Mouse (Mus musculus): ENCODE measurements around the gene Tanc2.

The Tanc2 gene

GRCm38 (mm10) chr11:105836344-105836891 is 246.6 kb downstream of the Tanc2 start:
- DNase-seq (ENCODE audit: low spot score), result no peak

DNA sequence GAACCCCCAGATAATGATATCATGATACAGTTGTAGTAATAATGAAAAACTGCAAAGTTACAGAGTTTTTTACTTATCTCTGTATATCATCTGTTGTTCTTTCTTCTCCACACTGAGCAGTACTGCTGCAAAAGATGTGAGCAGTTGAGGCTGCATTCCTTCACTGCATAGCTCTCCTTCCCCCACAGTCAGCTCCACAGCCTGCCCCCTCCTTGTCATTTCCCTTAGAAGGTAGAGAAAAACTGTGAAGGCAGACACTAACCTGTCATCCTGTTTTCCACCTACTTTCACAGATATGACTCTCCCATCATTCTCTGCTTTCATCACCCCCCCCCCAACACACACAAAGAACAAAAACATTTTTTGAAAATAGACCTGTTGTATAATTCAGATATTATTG is 248.2 kb downstream of the Tanc2 start:
- DNase-seq (ENCODE audit: low spot score), result no peak

DNA sequence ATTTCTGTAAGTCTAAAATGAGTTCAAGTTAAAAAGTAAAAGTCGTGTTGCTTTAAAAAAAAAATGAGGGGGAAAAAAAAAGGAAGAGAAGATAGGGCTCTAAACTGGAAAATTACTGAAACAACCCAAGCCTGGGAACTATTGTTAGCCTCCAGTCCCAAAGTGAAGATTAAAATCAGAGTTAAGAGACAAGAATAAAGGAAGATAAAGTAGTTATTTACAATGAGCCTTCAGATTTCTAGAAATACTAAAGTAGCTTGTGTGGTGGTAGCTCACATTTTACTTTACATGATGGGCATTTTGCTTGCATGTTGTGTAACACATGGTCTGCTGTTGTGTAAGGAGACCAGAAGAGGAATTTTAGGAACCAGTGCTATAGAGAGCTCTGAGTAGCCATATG is 256.1 kb downstream of the Tanc2 start:
- no peak for DNase-seq (ENCODE audit: low spot score)

- no peak for DNase-seq (ENCODE audit: low spot score)
Measured at GRCm38 (mm10) chr11:105855504-105855903, 265.7 kb downstream of the Tanc2 start.

DNA sequence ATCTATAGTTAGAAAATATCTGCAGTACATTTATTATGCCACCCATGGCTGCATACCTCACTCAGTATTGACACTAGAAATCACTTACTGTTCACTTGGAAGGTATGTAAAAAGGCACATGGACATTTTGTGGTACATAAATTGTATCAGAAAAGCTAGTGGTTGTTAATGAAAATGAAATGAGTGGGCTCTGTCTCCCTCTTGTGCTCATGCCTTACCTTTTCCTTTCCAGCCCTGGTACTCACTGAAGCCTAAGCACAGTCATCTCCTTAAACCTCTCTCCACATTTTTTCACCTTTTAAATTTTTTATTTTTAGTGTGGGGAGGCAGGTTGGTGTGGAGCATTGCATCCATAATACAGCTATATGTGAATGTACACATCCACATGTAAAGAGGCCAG is 268.3 kb downstream of the Tanc2 start:
- DNase-seq (ENCODE audit: low spot score), result no peak

DNA sequence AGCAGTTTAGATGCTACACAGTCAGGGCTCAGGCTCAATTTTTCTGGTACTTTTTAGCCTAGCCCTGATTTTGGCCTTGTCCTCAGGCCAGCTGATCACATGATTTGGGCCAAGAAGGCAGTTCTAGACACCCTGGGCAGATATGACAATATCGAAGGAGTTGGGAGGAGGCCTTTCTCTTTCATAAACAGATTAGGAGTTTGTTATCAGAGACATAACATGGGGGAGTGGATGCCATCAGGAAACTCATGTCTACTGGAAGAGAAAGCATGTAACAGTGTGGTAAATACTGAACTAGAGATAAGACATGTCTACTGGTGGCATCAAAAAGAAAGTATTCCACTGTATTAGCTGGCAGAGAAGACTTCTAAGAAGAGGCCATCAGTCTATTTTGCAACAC is 295.8 kb downstream of the Tanc2 start:
- DNase-seq (ENCODE audit: low spot score), result no peak

- no peak for DNase-seq (ENCODE audit: low spot score)
Measured at GRCm38 (mm10) chr11:105887281-105887680, 297.5 kb downstream of the Tanc2 start.

DNA sequence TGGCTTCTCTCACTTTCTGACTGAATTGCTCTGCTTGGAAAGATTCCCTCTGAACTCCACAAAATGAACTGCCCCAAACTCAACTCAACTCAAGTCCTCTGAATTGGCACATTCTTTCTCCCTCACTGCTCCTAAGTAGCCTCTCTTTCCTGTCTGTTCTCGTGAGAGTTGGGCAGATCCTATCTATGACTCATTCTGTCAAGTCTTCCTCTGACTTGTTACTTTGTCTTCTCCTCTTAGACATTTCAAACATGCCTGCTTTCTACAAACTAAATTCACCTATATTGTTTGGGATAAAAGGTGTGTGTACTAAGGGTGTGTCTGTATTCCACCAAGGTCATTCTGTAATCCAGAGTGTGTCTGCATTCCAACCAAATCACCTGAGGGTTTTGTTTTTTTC is 309.4 kb downstream of the Tanc2 start:
- DNase-seq (ENCODE audit: low spot score), result no peak

DNA sequence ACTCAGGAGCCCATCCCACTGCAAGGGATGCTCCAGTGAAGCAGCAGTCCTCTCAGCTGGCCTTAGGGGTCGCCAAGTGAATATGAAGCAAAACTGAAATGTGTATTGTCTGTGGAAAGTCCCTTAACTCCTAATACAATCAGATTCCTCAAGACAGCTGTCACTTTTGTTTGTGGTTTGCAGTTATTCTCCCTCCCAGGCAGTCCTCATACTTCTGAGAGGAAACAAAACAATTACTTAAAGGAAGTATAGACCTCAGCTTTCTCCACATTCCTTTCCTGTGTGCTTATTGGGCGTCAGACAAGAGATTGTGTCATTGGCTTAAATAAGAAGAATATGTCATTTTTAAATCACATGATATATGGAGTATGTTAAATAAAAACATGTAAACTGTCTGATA is 311.7 kb downstream of the Tanc2 start:
- no peak for DNase-seq (ENCODE audit: low spot score)

DNA sequence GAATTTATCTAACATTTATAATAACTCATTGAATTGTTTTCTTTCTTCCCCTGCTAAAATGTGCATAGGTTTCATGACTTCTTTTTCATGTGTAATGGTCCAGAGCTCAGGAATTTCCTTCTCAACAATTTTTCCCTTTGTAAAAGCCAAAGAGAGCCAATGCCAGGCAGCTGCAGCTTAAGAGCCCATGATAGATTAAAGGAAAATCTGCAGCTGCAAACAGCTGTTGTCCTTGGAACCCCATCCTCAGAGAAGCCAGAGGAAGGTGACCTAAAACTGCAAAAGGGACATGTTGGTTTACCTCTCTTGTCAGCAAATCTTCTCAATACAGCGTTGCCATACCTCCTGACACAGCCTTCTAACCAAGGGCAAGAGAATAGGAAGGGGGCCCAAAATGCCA is 313.2 kb downstream of the Tanc2 start:
- peak; percentile 25 for DNase-seq (ENCODE audit: low spot score)

DNA sequence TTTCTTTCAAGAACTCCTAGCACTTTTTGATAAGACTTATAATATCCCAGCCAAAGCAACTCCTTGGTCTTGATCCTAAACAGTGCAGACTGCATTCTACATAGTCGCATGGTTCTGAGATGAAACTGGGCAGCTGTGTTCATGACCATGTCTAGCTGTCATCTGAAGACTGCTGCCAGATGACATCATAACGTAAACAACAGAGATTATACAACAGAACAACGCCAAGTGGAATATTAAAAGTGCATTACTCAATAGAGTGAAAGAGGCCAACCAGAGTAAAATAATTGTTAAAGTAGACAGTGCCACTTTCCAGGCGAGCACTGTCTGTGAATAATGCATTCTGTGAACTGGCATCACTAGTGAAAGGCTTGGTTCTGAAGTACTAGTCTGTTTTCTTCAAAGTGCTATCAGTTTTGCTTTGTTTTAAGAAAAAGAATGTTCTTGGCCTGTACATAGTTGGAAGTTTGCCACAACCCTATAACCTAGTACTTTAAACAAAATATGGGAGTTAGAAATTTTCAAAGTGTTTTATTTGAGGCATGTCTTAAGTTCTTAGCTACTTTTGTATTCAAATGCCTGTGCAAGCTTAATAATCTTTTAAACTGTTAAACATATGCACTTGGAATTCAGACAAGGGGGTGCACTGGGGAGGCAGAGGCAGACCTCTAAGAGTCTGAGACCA is 315.9 kb downstream of the Tanc2 start:
- DNase-seq (ENCODE audit: low spot score), result peak; percentile 64

- DNase-seq (ENCODE audit: low spot score), result no peak
Measured at GRCm38 (mm10) chr11:105907381-105907780, 317.6 kb downstream of the Tanc2 start.

DNA sequence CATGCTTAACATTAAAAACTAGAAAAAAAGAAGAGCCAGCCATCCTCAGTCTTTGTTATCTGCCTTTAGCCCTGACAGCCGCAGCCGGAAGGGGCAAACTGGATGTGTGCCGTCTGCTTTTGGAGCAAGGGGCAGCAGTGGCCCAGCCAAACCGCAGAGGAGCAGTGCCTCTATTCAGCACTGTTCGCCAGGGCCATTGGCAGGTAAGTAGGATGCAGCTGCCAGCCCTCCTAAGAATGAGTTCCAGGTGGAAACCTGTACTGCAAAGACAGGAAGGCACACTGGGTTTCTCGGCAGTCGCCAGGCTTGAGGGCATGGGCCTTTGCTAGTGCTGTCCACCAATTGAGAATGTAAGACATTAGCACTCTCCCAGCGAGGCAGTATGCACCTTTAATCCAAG is 319.1 kb downstream of the Tanc2 start:
- DNase-seq (ENCODE audit: low spot score), result no peak

DNA sequence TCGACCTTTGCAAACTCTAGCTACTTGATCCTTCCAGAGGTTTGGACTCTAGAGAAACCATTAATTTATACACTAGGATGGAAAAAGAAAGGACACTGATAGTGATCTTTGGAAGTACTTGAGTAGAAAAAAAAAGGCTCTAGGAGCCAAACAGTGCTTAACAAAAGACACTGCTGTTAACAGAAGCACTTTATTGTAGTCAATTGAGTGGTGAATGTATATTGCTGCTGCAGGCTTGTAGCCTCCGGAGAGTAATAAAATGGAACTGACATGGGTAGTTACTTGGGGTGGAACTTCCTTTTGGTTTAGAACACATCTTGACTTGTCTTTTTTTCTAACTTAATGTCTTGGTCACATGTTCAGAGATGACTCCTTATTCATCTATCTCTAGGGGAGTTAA is 319.8 kb downstream of the Tanc2 start:
- no peak for DNase-seq (ENCODE audit: low spot score)

GRCm38 (mm10) chr11:105911149-105911548 is 321.4 kb downstream of the Tanc2 start:
- no peak for DNase-seq (ENCODE audit: low spot score)

DNA sequence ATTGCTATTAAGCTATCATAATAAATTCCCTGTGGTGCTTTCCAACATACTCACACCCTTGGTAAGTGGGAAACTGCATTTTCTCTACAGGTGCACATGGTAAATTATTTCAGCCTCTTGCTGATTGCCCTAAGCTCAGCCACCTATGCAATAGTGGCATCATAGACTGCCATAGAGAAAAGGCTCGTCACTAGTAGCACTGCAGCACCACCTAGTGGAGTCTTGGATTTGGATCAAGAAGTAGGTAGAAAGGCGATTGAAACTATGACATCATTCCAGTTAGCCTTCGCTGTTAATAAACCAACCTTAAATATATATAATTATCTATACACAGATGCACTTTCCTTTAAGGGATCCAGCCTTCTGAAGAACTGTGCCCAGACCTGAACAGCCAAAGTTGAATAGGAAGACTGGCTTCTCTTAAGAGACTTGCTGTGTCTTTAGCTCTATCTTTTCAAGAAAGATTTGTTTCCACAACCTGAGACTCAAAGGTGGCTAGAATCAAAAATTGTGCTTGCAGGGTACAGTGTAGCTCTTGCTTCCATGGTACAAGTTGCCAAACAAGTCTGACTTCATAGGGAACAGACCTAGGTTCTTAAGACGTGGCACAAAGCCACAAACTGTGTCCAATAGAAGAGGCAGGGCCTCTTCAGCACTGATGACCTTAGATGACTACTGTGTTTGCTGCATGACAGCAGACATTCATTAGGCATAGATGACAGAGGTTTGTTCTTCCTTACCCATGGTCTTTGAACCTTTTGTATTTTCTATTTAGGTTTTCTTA is 322.0 kb downstream of the Tanc2 start:
- DNase-seq (ENCODE audit: low spot score), result peak; percentile 77

DNA sequence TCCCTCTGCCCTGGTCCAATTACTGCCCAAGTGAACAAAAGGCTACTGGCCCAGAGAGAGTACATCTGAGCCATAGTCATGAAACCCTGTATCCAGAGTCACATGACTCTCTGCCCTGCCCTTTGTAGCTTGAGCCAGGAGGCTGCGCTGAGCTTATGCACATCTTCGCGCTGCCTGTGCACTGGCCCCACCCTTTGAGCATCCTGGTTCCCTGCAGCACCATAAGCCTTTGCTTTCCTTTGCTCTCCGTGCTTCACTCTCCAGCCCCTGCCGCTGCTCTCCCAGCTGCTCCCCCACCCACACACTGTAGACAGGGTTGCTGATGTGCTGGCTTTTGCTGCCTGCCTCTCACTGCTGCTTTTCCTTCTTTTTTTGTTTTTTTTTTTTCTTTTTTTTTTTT is 323.8 kb downstream of the Tanc2 start:
- no peak for DNase-seq (ENCODE audit: low spot score)

DNA sequence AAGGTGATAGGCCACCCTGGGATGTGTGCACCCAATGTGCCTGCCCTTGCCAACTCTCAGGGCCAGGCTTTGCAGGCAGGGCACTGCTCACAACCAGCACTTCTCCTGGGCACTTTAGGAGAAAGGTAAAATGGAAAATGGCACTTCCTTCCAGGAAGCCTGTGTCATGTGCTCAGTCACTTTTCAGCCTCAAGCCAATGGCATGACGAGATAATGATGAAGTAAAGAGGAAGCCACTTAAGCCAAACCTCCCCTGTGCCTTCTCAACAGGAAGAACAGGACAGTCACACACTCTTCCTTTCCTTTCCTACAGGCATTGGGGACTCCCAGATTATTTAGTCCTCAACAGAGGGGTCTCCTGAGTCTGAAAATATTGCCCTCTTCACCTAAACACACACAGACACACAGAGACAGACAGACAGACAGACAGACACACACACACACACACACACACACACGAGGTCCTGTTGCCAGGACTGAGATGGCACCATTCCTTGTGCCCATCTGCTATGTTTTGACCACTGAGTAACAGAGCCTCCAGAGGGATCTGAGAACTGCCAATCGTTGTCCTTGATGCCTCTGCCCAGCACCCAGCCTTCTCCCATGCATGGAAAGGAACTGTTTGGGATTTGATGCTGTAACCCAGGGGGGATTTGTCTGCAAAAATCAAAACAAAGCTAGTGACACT is 330.5 kb downstream of the Tanc2 start:
- no peak for DNase-seq (ENCODE audit: low spot score)

DNA sequence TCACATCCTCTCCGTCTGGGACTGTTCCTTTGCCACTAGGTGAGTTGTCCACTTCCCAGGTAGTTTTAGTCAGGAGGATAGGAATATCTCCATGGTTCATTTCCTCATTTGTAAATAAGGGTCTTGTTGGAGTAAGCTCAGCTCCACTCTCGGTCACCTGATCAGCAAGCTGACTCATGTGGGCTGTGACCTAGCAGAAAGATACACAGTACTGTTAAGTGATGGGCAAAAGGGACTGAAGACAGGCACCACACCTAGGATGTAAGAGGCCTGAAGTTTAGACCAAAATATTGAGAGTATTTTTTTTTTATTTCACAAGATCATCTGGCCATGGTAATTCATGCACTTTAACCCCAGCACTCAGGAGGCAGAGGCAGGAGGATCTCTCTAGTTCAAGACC is 331.1 kb downstream of the Tanc2 start:
- DNase-seq (ENCODE audit: low spot score), result no peak

DNA sequence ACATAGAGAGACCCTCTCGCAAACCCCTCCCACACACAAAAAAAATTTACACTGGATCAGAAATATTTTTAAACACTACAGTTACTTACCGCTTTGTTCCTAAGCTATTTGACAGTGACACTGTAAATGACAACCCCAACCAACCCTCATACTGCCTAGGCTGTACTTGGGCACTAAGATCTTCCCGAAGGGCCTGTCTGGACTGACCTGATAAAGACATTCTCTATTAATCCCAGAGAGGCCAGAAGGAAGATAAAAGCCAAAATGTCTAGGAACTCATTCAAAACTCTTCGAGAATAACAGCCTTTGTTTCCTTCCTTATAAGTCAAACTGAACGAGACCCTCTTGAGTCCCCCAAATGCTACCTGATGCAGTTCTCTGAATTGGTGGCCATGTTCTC is 331.5 kb downstream of the Tanc2 start:
- no peak for DNase-seq (ENCODE audit: low spot score)

GRCm38 (mm10) chr11:105922769-105923663 is 333.2 kb downstream of the Tanc2 start:
- DNase-seq (ENCODE audit: low spot score), result no peak

Data from lung, postnatal 25 days (tissue).